15 mouse cellular contexts compared by ENCODE assay signal in genomic region chr7:74527689-74528088, GRCm38 (mm10).
"Had no signal": no experiment of that assay in that cellular context is flagged by ENCODE, and none has a peak within 500 bp of the region (broad histone marks: within the 10 kb centered on the region; RNA-seq: fewer than 3 reads in every experiment).

No protein-coding gene starts in this region.

- H3K4me3 ChIP-seq: limb, embryonic 15.5 days; liver, embryonic 12.5 days; megakaryocyte, embryonic 14.5 days; midbrain, embryonic 15.5 days; neural tube, embryonic 12.5 days; stomach, embryonic 15.5 days had no signal

- H3K27me3 ChIP-seq: limb, embryonic 15.5 days; liver, embryonic 12.5 days; megakaryocyte, embryonic 14.5 days; midbrain, embryonic 15.5 days; neural tube, embryonic 12.5 days; stomach, embryonic 15.5 days had no signal

- DNase-seq: layer of hippocampus, adult 9-11 months; layer of hippocampus, postnatal 36 days; lung, postnatal 10 days; lung, postnatal 4 days; retina, postnatal 1 day; thymus, adult 2 months; thymus, postnatal 25 days had no signal

- H3K9ac ChIP-seq: limb, embryonic 15.5 days; liver, embryonic 12.5 days; lung, embryonic 14.5 days; midbrain, embryonic 15.5 days; neural tube, embryonic 12.5 days; stomach, embryonic 15.5 days had no signal

- H3K9me3 ChIP-seq: limb, embryonic 15.5 days; liver, embryonic 12.5 days; megakaryocyte, embryonic 14.5 days; midbrain, embryonic 15.5 days; neural tube, embryonic 12.5 days; stomach, embryonic 15.5 days had no signal

- H3K4me2 ChIP-seq: limb, embryonic 15.5 days; liver, embryonic 12.5 days; lung, embryonic 14.5 days; midbrain, embryonic 11.5 days; midbrain, embryonic 15.5 days; neural tube, embryonic 12.5 days; stomach, embryonic 15.5 days had no signal

- ATAC-seq: liver, embryonic 12.5 days; midbrain, embryonic 15.5 days had no signal

- H3K4me1 ChIP-seq: limb, embryonic 15.5 days; neural tube, embryonic 12.5 days; stomach, embryonic 15.5 days had no signal

- H3K27ac ChIP-seq: limb, embryonic 15.5 days; liver, embryonic 12.5 days; midbrain, embryonic 15.5 days; neural tube, embryonic 12.5 days; stomach, embryonic 15.5 days had no signal

- H3K36me3 ChIP-seq: limb, embryonic 15.5 days; liver, embryonic 12.5 days; midbrain, embryonic 15.5 days; neural tube, embryonic 12.5 days; stomach, embryonic 15.5 days had no signal
